Mouse (Mus musculus) MEL (cell line): Measurements from ENCODE around the gene Vwa3a. TPM values are rescaled to one million over a fixed set of nuclear protein-coding genes. Genes with fewer than 3 reads are reported as not detected.

Source experiments
- DNase-seq: peaks from one replicate; pipeline ENCODE4 v3.0.0; 2011; ENCODE audit warnings: low read depth, low spot score
- H3K27ac ChIP-seq: 2 replicates; pipeline ENCODE4 v1.5.1; 2012; ENCODE audit warnings: low read depth, mild to moderate bottlenecking, control low read depth, low read length, moderate library complexity; ENCODE audit not compliant: control insufficient read depth
- H3K27me3 ChIP-seq, 2 experiments: fragments of 150-350 bp in 1 of 2; sonication (generic) in 1 of 2; 2 replicates each; pipeline ENCODE4 v1.6.1; 2012; ENCODE audit warnings: low read length in 2 of 2, mild to moderate bottlenecking in 2 of 2, improper control_type of control experiment in 1 of 2, moderate library complexity in 1 of 2; ENCODE audit not compliant: insufficient read depth in 2 of 2, control insufficient read depth in 1 of 2
- H3K36me3 ChIP-seq, 2 experiments: 2 replicates each; pipeline ENCODE4 v1.6.1; 2012 to 2014; ENCODE audit warnings: low read length in 2 of 2, improper control_type of control experiment in 1 of 2, inconsistent platforms in 1 of 2, mild to moderate bottlenecking in 1 of 2; ENCODE audit not compliant: insufficient read depth in 2 of 2, control insufficient read depth in 1 of 2
- H3K4me1 ChIP-seq, 2 experiments: fragments of 150-350 bp in 1 of 2; sonication (generic) in 1 of 2; 2 replicates each; pipeline ENCODE4 v1.6.1; 2012; ENCODE audit warnings: low read length in 2 of 2, improper control_type of control experiment in 1 of 2, mild to moderate bottlenecking in 1 of 2; ENCODE audit not compliant: insufficient read depth in 2 of 2, control insufficient read depth in 1 of 2
- H3K4me3 ChIP-seq, 2 experiments: fragments of 150-350 bp in 1 of 2; sonication (generic) in 1 of 2; 2 replicates each; pipeline ENCODE4 v1.5.1; 2012; ENCODE audit warnings: low read depth in 2 of 2, low read length in 2 of 2, mild to moderate bottlenecking in 2 of 2, moderate library complexity in 2 of 2, control low read depth in 1 of 2, improper control_type of control experiment in 1 of 2; ENCODE audit not compliant: control insufficient read depth in 1 of 2, insufficient read depth in 1 of 2
- H3K79me2 ChIP-seq: 2 replicates; pipeline ENCODE4 v1.6.1; 2012; ENCODE audit warnings: mild to moderate bottlenecking, low read length, moderate library complexity; ENCODE audit not compliant: control insufficient read depth, poor library complexity, insufficient read depth
- H3K9ac ChIP-seq: 2 replicates; pipeline ENCODE4 v1.6.1; 2012; ENCODE audit warnings: low read depth, mild to moderate bottlenecking, control low read depth, low read length, moderate library complexity; ENCODE audit not compliant: control insufficient read depth, poor library complexity, severe bottlenecking
- H3K9me3 ChIP-seq: fragments of 150-350 bp; sonication (generic); replicated peaks from 2 replicates; pipeline ENCODE4 v1.6.1; 2012; ENCODE audit warnings: mild to moderate bottlenecking, low read length, improper control_type of control experiment, moderate library complexity; ENCODE audit not compliant: insufficient read depth
- CHD1 ChIP-seq: IDR thresholded peaks from 2 replicates; pipeline ENCODE4 v1.6.1; 2012; ENCODE audit warnings: low read depth, mild to moderate bottlenecking, inconsistent platforms, low read length, improper control_type of control experiment
- CHD2 ChIP-seq: IDR thresholded peaks from 2 replicates; pipeline ENCODE4 v1.6.1; 2011; ENCODE audit warnings: low read length, improper control_type of control experiment
- E2F4 ChIP-seq: IDR thresholded peaks from 2 replicates; pipeline ENCODE4 v1.6.1; 2011; ENCODE audit warnings: low read depth, low read length, improper control_type of control experiment, borderline replicate concordance
- ELF1 ChIP-seq: IDR thresholded peaks from 2 replicates; pipeline ENCODE4 v1.6.1; 2014; ENCODE audit warnings: low read depth, mild to moderate bottlenecking, inconsistent platforms, low read length, improper control_type of control experiment, moderate library complexity
- EP300 ChIP-seq, 2 experiments: IDR thresholded peaks; 2 replicates each; pipeline ENCODE4 v1.6.1; 2011; ENCODE audit warnings: improper control_type of control experiment in 2 of 2, low read length in 2 of 2, low read depth in 1 of 2, mild to moderate bottlenecking in 1 of 2
- ETS1 ChIP-seq: IDR thresholded peaks from 2 replicates; pipeline ENCODE4 v1.6.1; 2012; ENCODE audit warnings: low read depth, mild to moderate bottlenecking, inconsistent platforms, low read length, improper control_type of control experiment, moderate library complexity
- GABPA ChIP-seq: IDR thresholded peaks from 2 replicates; pipeline ENCODE4 v1.6.1; 2012; ENCODE audit warnings: low read depth, mild to moderate bottlenecking, inconsistent platforms, low read length, improper control_type of control experiment, moderate library complexity
- JUND ChIP-seq: IDR thresholded peaks from 2 replicates; pipeline ENCODE4 v1.6.1; 2011; ENCODE audit warnings: low read depth, mild to moderate bottlenecking, improper control_type of control experiment, low read length
- MEF2A ChIP-seq: IDR thresholded peaks from 2 replicates; pipeline ENCODE4 v1.6.1; 2014; ENCODE audit warnings: low read depth, mild to moderate bottlenecking, inconsistent platforms, low read length, improper control_type of control experiment; ENCODE audit not compliant: poor library complexity, insufficient replicate concordance, severe bottlenecking; ENCODE audit errors: extremely low read depth
- POLR2AphosphoS2 ChIP-seq: IDR thresholded peaks from 2 replicates; pipeline ENCODE4 v1.6.1; 2011; ENCODE audit warnings: low read length, improper control_type of control experiment
- TAL1 ChIP-seq: IDR thresholded peaks from 2 replicates; pipeline ENCODE4 v1.6.1; 2012; ENCODE audit warnings: mild to moderate bottlenecking, inconsistent platforms, low read length, moderate library complexity, mixed read lengths
- USF1 ChIP-seq: IDR thresholded peaks from 2 replicates; pipeline ENCODE4 v1.6.1; 2014; ENCODE audit warnings: low read depth, mild to moderate bottlenecking, inconsistent platforms, low read length, improper control_type of control experiment, moderate library complexity
- ZKSCAN1 ChIP-seq: IDR thresholded peaks from 2 replicates; pipeline ENCODE4 v1.6.1; 2012; ENCODE audit warnings: low read depth, mild to moderate bottlenecking, inconsistent platforms, low read length, improper control_type of control experiment, moderate library complexity
- ZNF384 ChIP-seq: IDR thresholded peaks from 2 replicates; pipeline ENCODE4 v1.6.1; 2012; ENCODE audit warnings: low read depth, mild to moderate bottlenecking, inconsistent platforms, low read length, improper control_type of control experiment
- polyA plus RNA-seq, 2 experiments: library from polyadenylated mRNA; stranded (reverse) in 1 of 2; unstranded in 1 of 2; fragments of >175 nt in 1 of 2; fragments of >200 nt in 1 of 2; gene quantifications; 2 replicates each; pipeline versions ENCODE4 v1.2.1 to v1.2.4; 2012; ENCODE audit warnings: low replicate concordance in 2 of 2, low read depth in 1 of 2; ENCODE audit not compliant: insufficient read length in 2 of 2, insufficient read depth in 1 of 2, missing spikeins in 1 of 2
- total RNA-seq: library from RNA; depleted of rRNA; stranded (reverse); fragments of 300-350 nt; gene quantifications from 2 replicates; pipeline ENCODE4 v1.2.3, GENCODE M21; 2012

The Vwa3a gene
- total and polyA plus RNA-seq, 3 experiments = not detected

GRCm38 (mm10) chr7:120844689-120845088 is 105.6 kb downstream of the Vwa3a start:
- H3K9me3 ChIP-seq = no peaks in the 10 kb centered on the region
- no peak overlapping the region for H3K9ac ChIP-seq
- no peak for DNase-seq
- H3K27ac ChIP-seq = no peak overlapping the region
- H3K4me1 ChIP-seq = peaks cover 7 to 17% of the 10 kb centered on the region in 2 experiments
- H3K79me2 ChIP-seq = peaks cover 16% of the 10 kb centered on the region
- TF ChIP-seq ELF1 (no peak), USF1 (no peak), ZKSCAN1 (no peak), ZNF384 (no peak)
- TF ChIP-seq, all 39 proteins: peak for 0
- Histone ChIP-seq H3K36me3 (peaks cover 0 to 9% of the 10 kb centered on the region in 2 experiments; a peak in 3 of 4 replicates), H3K4me3 (no peak overlapping the region), H3K27me3 (no peaks in the 10 kb centered on the region)

- TF ChIP-seq GABPA (no peak), POLR2AphosphoS2 (no peak), ETS1 (no peak), ELF1 (0 out of 2 replicates have a peak, but pooled peaks have one; percentile 25), USF1 (no peak), E2F4 (no peak), EP300 (IDR thresholded peaks at IDR 0.05; ENCODE audit: low read depth in 1 of 2, low read length in 2 of 2) (0 out of 4 replicates have a peak, but pooled peaks of 1 of the 2 experiments have one; percentile 15), MEF2A (no peak), TAL1 (no peak), CHD2 (no peak), ZNF384 (no peak), JUND (no peak), CHD1 (no peak)
- TF ChIP-seq, all 39 proteins: peak for 2
- Histone ChIP-seq H3K27me3 (no peaks in the 10 kb centered on the region), H3K4me3 (no peak overlapping the region), H3K27ac (no peak overlapping the region), H3K79me2 (peaks cover 6% of the 10 kb centered on the region), H3K9ac (no peak overlapping the region), H3K4me1 (peaks cover 32 to 45% of the 10 kb centered on the region in 2 experiments), H3K36me3 (peaks cover 0 to 36% of the 10 kb centered on the region in 2 experiments; a peak in 3 of 4 replicates), H3K9me3 (no peaks in the 10 kb centered on the region)
- DNase-seq = peak; percentile 51
Measured at GRCm38 (mm10) chr7:120848831-120849512, 109.9 kb downstream of the Vwa3a start.
